Mouse (Mus musculus) kidney, adult 18-20 months (tissue): ENCODE results near the gene Ahdc1.

Experiments used
- DNase-seq: peaks from one replicate; pipeline ENCODE4 v3.0.0; 2021

Ahdc1 gene

GRCm38 (mm10) chr4:133011028-133011820 lies at the start of gene Ahdc1:
TSS of gene Ahdc1 (plus strand) at chr4:133011260.
- DNase-seq: peak; percentile 95

- DNase-seq: no peak
These were observed 49.2 kb upstream of the Ahdc1 start for GRCm38 (mm10) chr4:132961866-132962265.

GRCm38 (mm10) chr4:132962628-132963027 lies 48.4 kb upstream of the Ahdc1 start:
- DNase-seq: no peak

GRCm38 (mm10) chr4:132963436-132963835 lies 47.6 kb upstream of the Ahdc1 start:
- no peak for DNase-seq

- no peak for DNase-seq
These were observed 47.0 kb upstream of the Ahdc1 start for GRCm38 (mm10) chr4:132964064-132964463.

GRCm38 (mm10) chr4:132964473-132964872 lies 46.6 kb upstream of the Ahdc1 start:
- DNase-seq: no peak

GRCm38 (mm10) chr4:132968105-132968938 lies 42.7 kb upstream of the Ahdc1 start:
- no peak for DNase-seq

GRCm38 (mm10) chr4:132971601-132972000 lies 39.5 kb upstream of the Ahdc1 start:
- no peak for DNase-seq

GRCm38 (mm10) chr4:132972101-132972500 lies 39.0 kb upstream of the Ahdc1 start:
- DNase-seq: no peak

GRCm38 (mm10) chr4:132972556-132972955 lies 38.5 kb upstream of the Ahdc1 start:
- no peak for DNase-seq

- DNase-seq: no peak
These were observed 37.9 kb upstream of the Ahdc1 start for GRCm38 (mm10) chr4:132973186-132973585.

GRCm38 (mm10) chr4:132973814-132974398 lies 37.2 kb upstream of the Ahdc1 start, which contains the start of gene Fgr:
TSS of gene Fgr (plus strand) at chr4:132974095.
- peak; percentile 29 for DNase-seq

GRCm38 (mm10) chr4:132974904-132975303 lies 36.2 kb upstream of the Ahdc1 start:
- DNase-seq: peak; percentile 92

- no peak for DNase-seq
These were observed 35.3 kb upstream of the Ahdc1 start for GRCm38 (mm10) chr4:132975791-132976190.

- DNase-seq: no peak
These were observed 34.3 kb upstream of the Ahdc1 start for GRCm38 (mm10) chr4:132976729-132977128.

- DNase-seq: peak; percentile 40
These were observed 33.5 kb upstream of the Ahdc1 start for GRCm38 (mm10) chr4:132977597-132977996.

GRCm38 (mm10) chr4:132979186-132979585 lies 31.9 kb upstream of the Ahdc1 start:
- DNase-seq: peak; percentile 43

- DNase-seq: no peak
These were observed 29.4 kb upstream of the Ahdc1 start for GRCm38 (mm10) chr4:132981621-132982020.

- DNase-seq: no peak
These were observed 28.1 kb upstream of the Ahdc1 start for GRCm38 (mm10) chr4:132982999-132983398.

GRCm38 (mm10) chr4:132983664-132984512 lies 27.2 kb upstream of the Ahdc1 start:
- no peak for DNase-seq

- no peak for DNase-seq
These were observed 22.3 kb upstream of the Ahdc1 start for GRCm38 (mm10) chr4:132988581-132989355.

GRCm38 (mm10) chr4:132993553-132993952 lies 17.5 kb upstream of the Ahdc1 start:
- no peak for DNase-seq
